Mouse (Mus musculus) ES-Bruce4 (cell line): ENCODE results near the gene Akirin1.

Experiments
- EP300 ChIP-seq: IDR thresholded peaks from 2 replicates; pipeline ENCODE4 v1.6.1; 2011; ENCODE audit warnings: low read depth, low read length; ENCODE audit not compliant: insufficient read depth
- POLR2A ChIP-seq: IDR thresholded peaks from one replicate; pipeline ENCODE4 v1.8.1; 2011; ENCODE audit warnings: low read length; ENCODE audit not compliant: insufficient read depth

- TF ChIP-seq POLR2A (no peak), EP300 (no peak)
Observed at GRCm38 (mm10) chr4:123797403-123797802, 47.3 kb upstream of the Akirin1 start.
